Mouse (Mus musculus): ENCODE results near the gene Nop14. TPM values are rescaled to one million over a fixed set of nuclear protein-coding genes. Genes with fewer than 3 reads are reported as not detected.

Nop14 gene
- polyA plus RNA-seq, 1 experiment from 2014 or later = 25.8 TPM

DNA sequence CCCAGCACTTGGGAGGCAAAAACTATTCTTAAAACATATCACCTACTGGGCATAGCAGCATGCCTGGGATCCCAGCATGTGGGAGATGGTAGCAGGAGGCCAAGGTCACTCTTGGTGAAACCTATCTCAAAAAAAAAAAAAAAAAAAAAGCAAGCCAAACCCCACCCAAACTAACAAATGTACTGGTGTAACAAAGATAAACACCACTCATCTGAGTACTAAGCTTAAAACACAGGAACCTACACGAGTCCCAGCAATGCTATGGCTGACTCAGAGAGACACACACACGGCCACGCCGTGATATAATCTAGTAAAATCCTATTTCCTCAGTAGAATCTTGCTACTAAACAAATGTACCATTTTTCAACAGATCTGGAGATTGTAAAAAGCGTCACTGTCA, 7.0 kb downstream of the Nop14 start:
- Histone ChIP-seq H3K36me3 (peaks cover 94% of the 10 kb centered on the region), H3K4me3 (replicated peaks) (no peak overlapping the region), H3K9ac (no peak overlapping the region), H3K27ac (no peak overlapping the region), H3K27me3 (no peaks in the 10 kb centered on the region), H3K4me1 (no peaks in the 10 kb centered on the region), H3K9me3 (replicated peaks) (no peaks in the 10 kb centered on the region), H3K4me2 (no peak overlapping the region)
- 95% methylated on average over 5 of the region's 5 CpGs for WGBS
- no peak for ATAC-seq (replicated peaks; ENCODE audit: low FRiP score)

DNA sequence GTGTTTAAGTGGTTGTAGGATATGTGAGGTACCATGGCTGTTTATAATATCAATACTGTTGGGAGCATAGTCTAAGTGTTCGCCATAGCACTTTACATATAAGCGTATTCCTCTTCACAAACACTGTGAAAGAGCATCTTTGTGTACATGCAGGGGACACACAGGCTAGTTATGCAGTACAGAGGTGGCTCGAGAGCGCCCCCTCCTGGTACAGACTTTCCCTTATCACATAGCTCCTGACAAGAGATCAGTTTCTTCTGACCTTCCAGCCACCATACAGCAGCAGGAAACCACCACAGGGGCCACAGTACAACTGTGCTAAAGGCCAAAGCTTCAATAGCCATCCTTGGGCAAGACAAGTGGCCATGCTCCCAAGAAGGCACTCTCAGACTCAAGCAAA, 12.4 kb downstream of the Nop14 start:
- WGBS = 57% methylated on average over 4 of the region's 4 CpGs
- peaks cover 98% of the 10 kb centered on the region for H3K36me3 ChIP-seq
- ATAC-seq (replicated peaks; ENCODE audit: low FRiP score) = no peak
- H3K27me3 ChIP-seq = no peaks in the 10 kb centered on the region
- H3K9ac ChIP-seq = no peak overlapping the region
- H3K9me3 ChIP-seq (replicated peaks) = no peaks in the 10 kb centered on the region
- H3K4me3 ChIP-seq (replicated peaks) = no peak overlapping the region
- no peak overlapping the region for H3K27ac ChIP-seq
- H3K4me2 ChIP-seq = no peak overlapping the region
- H3K4me1 ChIP-seq = no peaks in the 10 kb centered on the region

DNA sequence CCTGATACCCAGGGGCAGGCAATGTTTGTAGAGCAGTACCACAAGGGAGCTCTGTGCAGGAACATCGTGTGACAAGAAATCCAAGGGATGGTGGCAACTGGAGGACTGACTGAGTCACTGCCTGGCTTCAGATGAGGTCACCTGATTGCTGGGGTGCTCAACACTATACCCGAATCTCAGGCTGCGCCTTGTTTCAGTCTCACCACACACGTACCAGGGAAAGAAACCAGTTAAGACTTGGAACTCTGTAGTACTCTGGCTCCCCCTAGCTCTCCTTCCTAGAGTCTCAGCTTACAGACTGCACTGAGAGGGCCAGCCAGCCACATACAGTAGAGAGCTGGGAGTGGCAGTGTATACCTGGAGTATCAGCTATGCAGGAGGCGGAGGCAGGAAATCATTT, 17.0 kb downstream of the Nop14 start:
- Histone ChIP-seq H3K9ac (no peak overlapping the region), H3K4me2 (no peak overlapping the region), H3K27ac (no peak overlapping the region), H3K4me3 (replicated peaks) (no peak overlapping the region), H3K36me3 (peaks cover 93% of the 10 kb centered on the region), H3K4me1 (no peaks in the 10 kb centered on the region), H3K9me3 (replicated peaks) (no peaks in the 10 kb centered on the region), H3K27me3 (no peaks in the 10 kb centered on the region)
- ATAC-seq (replicated peaks; ENCODE audit: low FRiP score) = peak; percentile 54; the same call in 1 of the 2 replicates
- 78% methylated on average over 5 of the region's 5 CpGs for WGBS

DNA sequence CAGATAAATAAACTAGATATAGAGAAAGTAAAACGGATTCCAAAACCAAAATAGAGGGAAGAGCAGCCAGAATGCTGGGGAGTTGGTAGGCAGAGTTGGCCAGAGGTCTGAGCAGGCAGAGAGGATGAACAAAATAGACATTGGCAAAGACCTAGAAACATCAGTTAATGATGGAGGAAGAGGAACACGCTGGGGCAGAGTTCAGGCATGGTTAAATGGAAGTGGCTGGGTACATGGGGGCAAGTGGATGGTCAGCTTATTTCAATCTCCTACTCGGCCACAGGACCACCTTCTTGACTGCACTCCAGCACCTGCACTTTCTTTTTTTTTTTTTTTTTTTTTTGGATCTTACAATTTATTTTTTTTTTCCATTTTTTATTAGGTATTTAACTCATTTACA, 18.0 kb downstream of the Nop14 start:
- Histone ChIP-seq H3K4me3 (replicated peaks) (no peak overlapping the region), H3K27me3 (no peaks in the 10 kb centered on the region), H3K27ac (no peak overlapping the region), H3K4me2 (no peak overlapping the region), H3K9me3 (replicated peaks) (no peaks in the 10 kb centered on the region), H3K9ac (no peak overlapping the region), H3K36me3 (peaks cover 87% of the 10 kb centered on the region), H3K4me1 (peaks cover 9% of the 10 kb centered on the region)
- no peak for ATAC-seq (replicated peaks; ENCODE audit: low FRiP score)
- 94% methylated on average over 3 of the region's 3 CpGs for WGBS

DNA sequence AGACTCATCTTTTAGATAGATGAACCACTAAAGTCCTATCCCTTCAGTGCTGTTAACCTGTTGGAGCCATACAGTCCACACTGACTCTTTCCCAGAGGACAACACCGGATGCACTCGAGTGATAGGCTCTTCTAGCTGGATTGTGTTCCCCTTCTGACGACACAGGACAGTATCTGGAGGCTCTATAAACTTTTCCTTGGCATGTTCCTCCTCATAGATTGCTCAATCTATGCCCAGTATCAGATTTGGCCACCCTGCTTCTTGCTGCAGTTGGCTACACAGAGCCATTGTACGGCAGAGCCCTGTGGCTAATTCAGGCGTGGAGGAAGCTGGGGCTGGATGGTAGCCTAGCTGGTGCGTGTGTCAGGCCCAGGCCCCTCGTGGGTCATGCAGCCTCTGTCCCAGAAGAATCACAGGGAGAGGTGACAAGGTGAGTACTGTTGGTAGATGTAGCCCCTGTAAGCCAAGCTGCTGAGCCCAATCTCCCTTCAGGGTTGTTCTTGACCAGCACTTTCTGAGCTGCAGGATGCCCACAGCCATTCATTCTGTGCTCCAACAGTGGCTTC, 22.3 kb downstream of the Nop14 start:
- H3K9ac ChIP-seq = peak overlapping the region; percentile 70; the same call in 1 of the 2 replicates
- peak overlapping the region; percentile 94 for H3K4me2 ChIP-seq
- H3K4me1 ChIP-seq = peaks cover 28% of the 10 kb centered on the region
- ATAC-seq (replicated peaks; ENCODE audit: low FRiP score) = no peak
- H3K4me3 ChIP-seq (replicated peaks) = peak overlapping the region; percentile 52; the same call in 1 of the 2 replicates
- 80% methylated on average over 7 of the region's 7 CpGs for WGBS
- peaks cover 75% of the 10 kb centered on the region for H3K36me3 ChIP-seq
- no peaks in the 10 kb centered on the region for H3K27me3 ChIP-seq
- H3K27ac ChIP-seq = peak overlapping the region; percentile 92; the same call in 1 of the 2 replicates
- no peaks in the 10 kb centered on the region for H3K9me3 ChIP-seq (replicated peaks)

DNA sequence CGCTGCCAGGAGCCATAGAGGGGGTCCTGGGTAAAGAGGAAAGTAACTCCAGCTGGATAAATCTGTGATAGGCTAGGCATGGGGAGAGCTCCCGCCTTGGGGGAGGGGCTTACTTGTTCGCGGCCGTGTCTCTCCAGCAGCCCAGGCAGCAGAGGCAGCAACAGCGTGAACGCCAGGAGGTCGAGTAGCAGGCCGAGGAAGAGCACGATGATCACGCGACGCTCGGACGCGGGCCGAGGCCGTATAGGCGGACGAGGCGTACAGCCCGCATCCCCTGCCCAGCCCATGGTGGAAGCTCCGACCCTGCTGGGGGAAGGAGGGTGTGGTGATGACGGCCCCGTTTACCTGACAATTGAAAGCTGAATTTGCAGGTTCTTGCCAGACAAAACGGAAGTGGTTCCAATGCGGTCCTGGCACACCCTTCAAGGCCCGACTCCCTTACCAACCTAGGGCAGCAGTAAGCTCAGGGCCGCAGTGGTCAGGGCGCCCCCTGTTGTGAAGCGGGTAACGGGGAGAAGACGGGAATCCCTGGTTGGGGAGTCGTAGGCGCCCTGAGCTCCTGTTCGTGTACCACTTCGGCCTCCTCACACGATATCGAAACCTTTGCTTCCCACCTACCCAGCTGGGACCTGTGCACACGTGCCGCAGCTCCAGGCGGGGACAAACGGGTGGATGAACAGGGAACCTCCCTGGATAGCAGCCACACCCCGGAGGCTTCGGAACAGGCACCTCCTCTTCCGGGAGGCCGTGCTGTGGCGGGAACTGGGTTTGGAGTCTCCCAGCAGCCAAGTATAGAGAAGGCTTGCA, 23.3 kb downstream of the Nop14 start, which contains the start of gene Mfsd10:
TSS of gene Mfsd10 (minus strand) at position 732 of the 807 bp plus-strand sequence.
- Histone ChIP-seq H3K9ac (peak within 1 kb of the TSS; percentile 70), H3K27me3 (no peaks in the 10 kb centered on the region), H3K4me3 (replicated peaks) (peak within 1 kb of the TSS; percentile 52), H3K9me3 (replicated peaks) (no peaks in the 10 kb centered on the region), H3K36me3 (peaks cover 81% of the 10 kb centered on the region), H3K4me2 (peak within 1 kb of the TSS; percentile 94), H3K4me1 (peaks cover 28% of the 10 kb centered on the region), H3K27ac (peak within 1 kb of the TSS; percentile 92)
- under 1% methylated on average over 48 of the region's 48 CpGs for WGBS
- peak; percentile 92 for ATAC-seq (replicated peaks; ENCODE audit: low FRiP score)

DNA sequence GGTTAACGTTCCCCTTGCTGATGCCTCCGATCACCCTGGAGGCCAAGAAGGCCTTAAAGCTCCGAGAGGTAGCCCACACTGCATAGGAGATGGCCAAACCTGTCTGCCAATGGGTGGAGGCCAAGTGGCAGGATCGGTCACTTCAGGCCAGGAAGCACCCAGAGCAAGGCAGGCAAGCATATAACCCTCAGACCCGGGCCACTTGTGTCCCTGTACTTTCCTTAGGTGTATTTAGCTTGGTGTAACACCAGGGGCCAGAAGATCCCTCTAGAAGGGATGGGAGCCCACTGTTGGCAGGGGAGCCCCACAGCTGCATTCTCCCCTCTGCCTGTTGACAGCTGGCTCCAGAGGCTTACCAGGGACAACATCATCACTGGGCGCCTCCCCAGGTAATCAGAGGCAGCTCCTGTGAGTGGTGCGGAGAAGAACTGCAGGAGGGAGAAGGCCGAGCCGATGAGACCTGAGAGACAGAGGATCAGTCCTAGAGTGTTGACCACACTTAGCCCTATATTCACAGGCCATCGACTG, 24.2 kb downstream of the Nop14 start:
- ATAC-seq (replicated peaks; ENCODE audit: low FRiP score) = no peak
- Histone ChIP-seq H3K9ac (peak overlapping the region; percentile 70), H3K4me3 (replicated peaks) (peak overlapping the region; percentile 52), H3K4me2 (peak overlapping the region; percentile 94), H3K27ac (peak overlapping the region; percentile 92), H3K27me3 (no peaks in the 10 kb centered on the region), H3K36me3 (peaks cover 81% of the 10 kb centered on the region), H3K4me1 (peaks cover 28% of the 10 kb centered on the region), H3K9me3 (replicated peaks) (no peaks in the 10 kb centered on the region)
- 57% methylated on average over 10 of the region's 10 CpGs for WGBS

DNA sequence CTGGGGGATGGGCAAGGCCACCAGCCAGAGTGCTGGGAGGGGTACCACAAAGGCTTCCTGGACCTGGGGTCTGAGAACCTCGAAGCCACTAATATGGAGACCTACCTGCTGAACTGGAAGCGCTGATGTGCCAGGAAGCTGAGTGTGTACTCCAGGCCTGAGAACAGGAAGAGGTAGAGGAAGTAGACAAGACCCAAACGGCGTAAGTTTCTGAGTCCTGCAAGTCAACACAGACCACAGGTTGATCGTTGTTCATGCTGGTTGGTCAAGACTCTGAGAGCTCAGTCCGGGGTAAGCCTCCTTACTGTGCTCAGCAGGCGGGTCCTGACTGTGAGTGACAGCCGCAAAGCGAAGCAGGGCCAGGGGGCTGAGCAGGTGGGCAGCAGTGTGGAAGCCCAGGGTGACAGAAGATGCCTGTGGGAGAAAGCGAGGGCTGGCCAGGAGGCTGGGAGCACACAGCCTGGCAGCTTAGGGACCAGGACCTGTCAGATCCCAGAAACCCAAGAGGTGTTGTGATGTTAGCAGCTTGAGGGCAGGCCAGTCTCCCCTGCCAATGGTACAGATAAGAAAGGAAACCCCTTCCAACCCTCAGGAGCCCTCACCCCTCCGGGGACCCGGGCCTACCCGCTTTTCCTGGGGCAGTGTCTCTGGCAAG, 25.1 kb downstream of the Nop14 start:
- Histone ChIP-seq H3K27me3 (no peaks in the 10 kb centered on the region), H3K36me3 (peaks cover 81% of the 10 kb centered on the region), H3K4me2 (no peak overlapping the region), H3K9me3 (replicated peaks) (no peaks in the 10 kb centered on the region), H3K4me1 (peaks cover 28% of the 10 kb centered on the region), H3K9ac (no peak overlapping the region), H3K4me3 (replicated peaks) (no peak overlapping the region), H3K27ac (no peak overlapping the region)
- whole genome bisulfite sequencing = 89% methylated on average over 13 of the region's 13 CpGs
- ATAC-seq (replicated peaks; ENCODE audit: low FRiP score) = no peak

DNA sequence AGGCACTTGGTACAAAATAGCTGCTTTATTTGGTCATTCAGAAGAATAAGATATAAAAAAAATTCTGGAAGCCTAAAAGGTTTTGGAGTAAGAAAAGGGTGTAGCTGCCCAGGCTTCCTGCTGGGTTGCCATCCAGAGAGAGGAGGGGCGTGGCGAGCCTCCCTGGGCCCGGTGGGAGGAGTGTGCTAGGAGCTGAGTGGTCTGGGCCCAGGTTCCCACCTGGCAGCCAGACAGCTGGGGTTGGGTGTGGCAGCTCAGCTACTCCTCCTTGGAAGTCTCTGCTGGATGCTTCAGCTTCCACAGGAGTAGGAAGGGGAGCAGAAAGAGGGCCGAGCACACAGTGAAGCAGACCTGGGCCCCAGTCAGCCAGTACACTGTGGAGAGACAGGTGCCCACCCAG, 26.3 kb downstream of the Nop14 start:
- no peak overlapping the region for H3K27ac ChIP-seq
- WGBS = 73% methylated on average over 4 of the region's 4 CpGs
- no peak for ATAC-seq (replicated peaks; ENCODE audit: low FRiP score)
- no peak overlapping the region for H3K4me2 ChIP-seq
- H3K36me3 ChIP-seq = peaks cover 81% of the 10 kb centered on the region
- H3K9ac ChIP-seq = no peak overlapping the region
- H3K27me3 ChIP-seq = no peaks in the 10 kb centered on the region
- no peaks in the 10 kb centered on the region for H3K9me3 ChIP-seq (replicated peaks)
- H3K4me1 ChIP-seq = peaks cover 28% of the 10 kb centered on the region
- no peak overlapping the region for H3K4me3 ChIP-seq (replicated peaks)

DNA sequence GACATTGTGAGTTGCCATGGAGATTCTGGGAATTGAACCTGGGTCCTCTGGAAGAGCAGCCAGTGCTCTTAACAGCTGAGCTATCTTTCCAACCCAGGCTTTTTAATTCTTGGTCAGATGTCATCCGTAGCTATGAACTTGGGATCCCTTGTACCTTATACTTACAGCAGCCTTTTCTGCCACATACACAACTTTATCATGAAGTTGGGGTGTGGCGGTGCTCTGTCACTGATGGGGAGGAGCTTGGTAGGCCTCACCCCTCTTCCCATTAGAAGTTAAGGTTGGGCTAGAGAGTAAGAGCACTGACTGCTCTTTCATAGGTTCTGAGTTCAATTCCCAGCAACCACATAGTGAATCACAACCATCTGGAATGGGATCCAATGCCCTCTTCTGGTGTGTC, 27.0 kb downstream of the Nop14 start:
- Histone ChIP-seq H3K9ac (no peak overlapping the region), H3K4me3 (replicated peaks) (no peak overlapping the region), H3K27me3 (no peaks in the 10 kb centered on the region), H3K9me3 (replicated peaks) (no peaks in the 10 kb centered on the region), H3K4me1 (peaks cover 28% of the 10 kb centered on the region), H3K36me3 (peaks cover 81% of the 10 kb centered on the region), H3K4me2 (no peak overlapping the region), H3K27ac (no peak overlapping the region)
- no peak for ATAC-seq (replicated peaks; ENCODE audit: low FRiP score)
- 96% methylated on average over 2 of the region's 2 CpGs for WGBS

DNA sequence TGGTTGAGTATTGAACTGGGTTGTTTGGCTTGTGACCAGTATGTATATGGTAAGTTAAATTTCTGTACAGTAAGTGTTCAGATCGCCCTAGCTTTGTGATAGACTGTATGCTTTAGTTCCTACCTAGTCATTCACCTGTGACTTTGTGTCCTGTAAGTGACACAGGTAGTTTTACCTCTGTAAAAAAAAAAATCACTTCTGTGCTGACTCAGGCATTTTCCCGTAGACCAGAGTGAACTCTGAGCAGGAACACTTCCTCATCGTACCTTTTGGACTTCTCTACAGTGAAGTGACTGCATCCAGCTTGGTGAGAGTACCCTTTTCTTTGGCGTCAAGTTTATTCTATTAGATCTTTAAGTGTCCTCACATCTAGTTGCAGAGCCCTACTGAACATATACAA, 50.0 kb downstream of the Nop14 start:
- Histone ChIP-seq H3K4me1 (no peaks in the 10 kb centered on the region), H3K27me3 (no peaks in the 10 kb centered on the region), H3K36me3 (peaks cover 92% of the 10 kb centered on the region), H3K9ac (no peak overlapping the region), H3K4me2 (no peak overlapping the region), H3K27ac (no peak overlapping the region), H3K4me3 (replicated peaks) (no peak overlapping the region), H3K9me3 (replicated peaks) (no peaks in the 10 kb centered on the region)
- 90% methylated on average over 4 of the region's 4 CpGs for WGBS
- no peak for ATAC-seq (replicated peaks; ENCODE audit: low FRiP score)

DNA sequence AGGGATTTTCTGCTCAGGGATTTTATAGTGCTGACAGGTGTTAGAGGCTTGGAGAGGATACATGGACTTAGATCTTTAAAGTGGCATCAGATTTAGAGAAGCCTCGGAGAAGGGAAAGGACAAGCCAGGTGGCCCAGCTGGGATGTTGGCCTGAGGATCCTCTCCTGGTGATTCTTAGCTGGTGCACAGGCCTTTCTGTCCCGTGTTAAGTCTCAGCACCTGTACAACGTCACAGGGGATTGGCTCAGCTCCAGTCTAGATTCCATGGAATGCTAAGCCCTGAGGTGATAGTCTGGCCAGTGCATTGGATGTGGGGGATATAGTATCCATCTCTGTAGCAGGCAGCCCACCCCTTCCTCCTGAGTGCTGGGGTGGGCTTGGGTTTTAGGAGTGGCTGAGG, 51.7 kb downstream of the Nop14 start:
- H3K27ac ChIP-seq = no peak overlapping the region
- ATAC-seq (replicated peaks; ENCODE audit: low FRiP score) = no peak
- H3K4me3 ChIP-seq (replicated peaks) = no peak overlapping the region
- no peaks in the 10 kb centered on the region for H3K27me3 ChIP-seq
- H3K9me3 ChIP-seq (replicated peaks) = no peaks in the 10 kb centered on the region
- H3K9ac ChIP-seq = no peak overlapping the region
- H3K36me3 ChIP-seq = peaks cover 84% of the 10 kb centered on the region
- 81% methylated on average over 3 of the region's 3 CpGs for WGBS
- no peak overlapping the region for H3K4me2 ChIP-seq
- no peaks in the 10 kb centered on the region for H3K4me1 ChIP-seq

Data from kidney, embryonic 15.5 days (tissue).